Mouse (Mus musculus): ENCODE results near the gene Adat2. TPM values are rescaled to one million over a fixed set of nuclear protein-coding genes. Genes with fewer than 3 reads are reported as not detected.

Gene Adat2
- 2.8 and 4.9 TPM in 2 replicates for polyA plus RNA-seq (2011; ENCODE audit: insufficient read depth, insufficient read length, low replicate concordance, missing spikeins)

- no peak for TF ChIP-seq CTCF (IDR thresholded peaks at IDR 0.05; ENCODE audit: control insufficient read depth, insufficient read depth, low read length)
- peak; percentile 77; the same call in 1 of the 2 replicates for TF ChIP-seq POLR2A (IDR thresholded peaks at IDR 0.05; ENCODE audit: borderline replicate concordance, control insufficient read depth, low read depth, low read length)
- under 1% methylated on average over 51 of the region's 51 CpGs for WGBS
- Histone ChIP-seq H3K4me1 (ENCODE audit: control insufficient read depth, insufficient read depth, low read length) (no peaks in the 10 kb centered on the region), H3K4me3 (replicated peaks; ENCODE audit: control insufficient read depth, low read depth, low read length) (peak within 1 kb of the TSS; percentile 97), H3K27ac (ENCODE audit: control insufficient read depth, insufficient read depth, low read depth, low read length, poor library complexity) (peak within 1 kb of the TSS; percentile 74)
Observed at GRCm38 (mm10) chr10:13552646-13553497, at the start of gene Adat2, which contains the start of gene Pex3. Gene Adat2 (plus strand): TSS chr10:13552894. Gene Pex3 (minus strand): TSS chr10:13553142.

- WGBS: 72% methylated on average over 4 of the region's 4 CpGs
- no peak for TF ChIP-seq CTCF (IDR thresholded peaks at IDR 0.05; ENCODE audit: control insufficient read depth, insufficient read depth, low read length)
- TF ChIP-seq POLR2A (IDR thresholded peaks at IDR 0.05; ENCODE audit: borderline replicate concordance, control insufficient read depth, low read depth, low read length): no peak
- H3K4me3 ChIP-seq (replicated peaks; ENCODE audit: control insufficient read depth, low read depth, low read length): no peak overlapping the region
- H3K27ac ChIP-seq (ENCODE audit: control insufficient read depth, insufficient read depth, low read depth, low read length, poor library complexity): no peak overlapping the region
- H3K4me1 ChIP-seq (ENCODE audit: control insufficient read depth, insufficient read depth, low read length): no peaks in the 10 kb centered on the region
Observed at GRCm38 (mm10) chr10:13521857-13522256, 30.8 kb upstream of the Adat2 start.

GRCm38 (mm10) chr10:13528155-13528554, 24.5 kb upstream of the Adat2 start:
- Histone ChIP-seq H3K4me1 (ENCODE audit: control insufficient read depth, insufficient read depth, low read length) (no peaks in the 10 kb centered on the region), H3K27ac (ENCODE audit: control insufficient read depth, insufficient read depth, low read depth, low read length, poor library complexity) (no peak overlapping the region), H3K4me3 (replicated peaks; ENCODE audit: control insufficient read depth, low read depth, low read length) (no peak overlapping the region)
- no peak for TF ChIP-seq POLR2A (IDR thresholded peaks at IDR 0.05; ENCODE audit: borderline replicate concordance, control insufficient read depth, low read depth, low read length)
- TF ChIP-seq CTCF (IDR thresholded peaks at IDR 0.05; ENCODE audit: control insufficient read depth, insufficient read depth, low read length): no peak
- WGBS: 89% methylated on average over 4 of the region's 4 CpGs

GRCm38 (mm10) chr10:13534751-13535150, 17.9 kb upstream of the Adat2 start:
- H3K4me1 ChIP-seq (ENCODE audit: control insufficient read depth, insufficient read depth, low read length): no peaks in the 10 kb centered on the region
- WGBS: 80% methylated on average over 3 of the region's 3 CpGs
- TF ChIP-seq CTCF (IDR thresholded peaks at IDR 0.05; ENCODE audit: control insufficient read depth, insufficient read depth, low read length) (no peak), POLR2A (IDR thresholded peaks at IDR 0.05; ENCODE audit: borderline replicate concordance, control insufficient read depth, low read depth, low read length) (no peak)

GRCm38 (mm10) chr10:13536706-13537105, 16.0 kb upstream of the Adat2 start:
- no peaks in the 10 kb centered on the region for H3K4me1 ChIP-seq (ENCODE audit: control insufficient read depth, insufficient read depth, low read length)
- 92% methylated on average over 7 of the region's 7 CpGs for WGBS

More at GRCm38 (mm10) chr10:13534751-13535150, 17.9 kb upstream of the Adat2 start:
- Histone ChIP-seq H3K27ac (ENCODE audit: control insufficient read depth, insufficient read depth, low read depth, low read length, poor library complexity) (no peak overlapping the region), H3K4me3 (replicated peaks; ENCODE audit: control insufficient read depth, low read depth, low read length) (no peak overlapping the region)

GRCm38 (mm10) chr10:13539769-13540333, 12.8 kb upstream of the Adat2 start:
- TF ChIP-seq CTCF (IDR thresholded peaks at IDR 0.05; ENCODE audit: control insufficient read depth, insufficient read depth, low read length) (no peak), POLR2A (IDR thresholded peaks at IDR 0.05; ENCODE audit: borderline replicate concordance, control insufficient read depth, low read depth, low read length) (no peak)
- Histone ChIP-seq H3K4me1 (ENCODE audit: control insufficient read depth, insufficient read depth, low read length) (no peaks in the 10 kb centered on the region), H3K27ac (ENCODE audit: control insufficient read depth, insufficient read depth, low read depth, low read length, poor library complexity) (no peak overlapping the region), H3K4me3 (replicated peaks; ENCODE audit: control insufficient read depth, low read depth, low read length) (no peak overlapping the region)
- 62% methylated on average over 7 of the region's 7 CpGs for WGBS

More at GRCm38 (mm10) chr10:13536706-13537105, 16.0 kb upstream of the Adat2 start:
- no peak overlapping the region for H3K4me3 ChIP-seq (replicated peaks; ENCODE audit: control insufficient read depth, low read depth, low read length)
- no peak overlapping the region for H3K27ac ChIP-seq (ENCODE audit: control insufficient read depth, insufficient read depth, low read depth, low read length, poor library complexity)
- TF ChIP-seq POLR2A (IDR thresholded peaks at IDR 0.05; ENCODE audit: borderline replicate concordance, control insufficient read depth, low read depth, low read length) (no peak), CTCF (IDR thresholded peaks at IDR 0.05; ENCODE audit: control insufficient read depth, insufficient read depth, low read length) (no peak)

GRCm38 (mm10) chr10:13541721-13542120, 11.0 kb upstream of the Adat2 start:
- Histone ChIP-seq H3K27ac (ENCODE audit: control insufficient read depth, insufficient read depth, low read depth, low read length, poor library complexity) (no peak overlapping the region), H3K4me1 (ENCODE audit: control insufficient read depth, insufficient read depth, low read length) (no peaks in the 10 kb centered on the region), H3K4me3 (replicated peaks; ENCODE audit: control insufficient read depth, low read depth, low read length) (no peak overlapping the region)
- WGBS: 97% methylated on average over 5 of the region's 5 CpGs
- no peak for TF ChIP-seq CTCF (IDR thresholded peaks at IDR 0.05; ENCODE audit: control insufficient read depth, insufficient read depth, low read length)

- WGBS: 13% methylated on average over 10 of the region's 10 CpGs
- Histone ChIP-seq H3K27ac (ENCODE audit: control insufficient read depth, insufficient read depth, low read depth, low read length, poor library complexity) (no peak overlapping the region; the same call in 1 of the 2 replicates), H3K4me1 (ENCODE audit: control insufficient read depth, insufficient read depth, low read length) (no peaks in the 10 kb centered on the region), H3K4me3 (replicated peaks; ENCODE audit: control insufficient read depth, low read depth, low read length) (peak overlapping the region; percentile 97)
- TF ChIP-seq POLR2A (IDR thresholded peaks at IDR 0.05; ENCODE audit: borderline replicate concordance, control insufficient read depth, low read depth, low read length) (no peak), CTCF (IDR thresholded peaks at IDR 0.05; ENCODE audit: control insufficient read depth, insufficient read depth, low read length) (no peak)
Observed at GRCm38 (mm10) chr10:13553498-13553985, 848 bp downstream of the Adat2 start.
